Mouse (Mus musculus) spleen, adult 2 months (tissue): ENCODE data around the gene Ifnb1. TPM values are rescaled to one million over a fixed set of nuclear protein-coding genes. Genes with fewer than 3 reads are reported as not detected.

Experiments
- DNase-seq, 2 experiments: peaks; one replicate each; pipeline versions ENCODE4 v3.0.0 to v3.0.0-alpha.2; 2012 to 2021; ENCODE audit warnings: low spot score in 2 of 2, low read depth in 1 of 2
- H3K27ac ChIP-seq: fragments of 200-500 bp; 2 replicates; pipeline ENCODE4 v1.5.1; 2012; ENCODE audit warnings: low read length, inconsistent platforms; ENCODE audit not compliant: insufficient read depth
- H3K27me3 ChIP-seq: fragments of 200-500 bp; 2 replicates; pipeline ENCODE4 v1.6.1; 2012; ENCODE audit warnings: mild to moderate bottlenecking, moderate library complexity, low read length, inconsistent platforms; ENCODE audit not compliant: control insufficient read depth, insufficient read depth
- H3K36me3 ChIP-seq: fragments of 200-500 bp; 2 replicates; pipeline ENCODE4 v1.6.1; 2012; ENCODE audit warnings: mild to moderate bottlenecking, low read length, inconsistent platforms; ENCODE audit not compliant: control insufficient read depth, insufficient read depth
- H3K4me1 ChIP-seq: fragments of 200-500 bp; 2 replicates; pipeline ENCODE4 v1.6.1; 2011; ENCODE audit warnings: inconsistent platforms; ENCODE audit not compliant: control insufficient read depth, insufficient read depth, insufficient read length
- H3K4me3 ChIP-seq: fragments of 200-500 bp; 2 replicates; pipeline ENCODE4 v1.5.1; 2011; ENCODE audit warnings: mild to moderate bottlenecking, inconsistent platforms; ENCODE audit not compliant: insufficient read depth, insufficient read length; ENCODE audit errors: extremely low read depth
- CTCF ChIP-seq: fragments of 200-500 bp; IDR thresholded peaks from 2 replicates; pipeline ENCODE4 v1.5.1; 2011; ENCODE audit warnings: mild to moderate bottlenecking, inconsistent platforms; ENCODE audit not compliant: insufficient read depth, insufficient read length, insufficient replicate concordance; ENCODE audit errors: extremely low read depth
- POLR2A ChIP-seq: fragments of 200-500 bp; IDR thresholded peaks from 2 replicates; pipeline ENCODE4 v1.6.1; 2011; ENCODE audit warnings: low read depth, low read length, inconsistent platforms
- WGBS: fragments of 180-500 bp; shearing (Covaris S2); methylation state at CpG from one replicate; pipeline ENCODE4 v1.1.7; 2018; 5-methylcytosine and 5-hydroxymethylcytosine counted together
- polyA plus RNA-seq: library from polyadenylated mRNA; depleted of rRNA; stranded (reverse); fragments of >200 nt; gene quantifications from 2 replicates; pipeline ENCODE4 v1.2.3, GENCODE M21; 2012; rRNA removed

Ifnb1 gene
- polyA plus RNA-seq, 1 experiment: not detected

DNA sequence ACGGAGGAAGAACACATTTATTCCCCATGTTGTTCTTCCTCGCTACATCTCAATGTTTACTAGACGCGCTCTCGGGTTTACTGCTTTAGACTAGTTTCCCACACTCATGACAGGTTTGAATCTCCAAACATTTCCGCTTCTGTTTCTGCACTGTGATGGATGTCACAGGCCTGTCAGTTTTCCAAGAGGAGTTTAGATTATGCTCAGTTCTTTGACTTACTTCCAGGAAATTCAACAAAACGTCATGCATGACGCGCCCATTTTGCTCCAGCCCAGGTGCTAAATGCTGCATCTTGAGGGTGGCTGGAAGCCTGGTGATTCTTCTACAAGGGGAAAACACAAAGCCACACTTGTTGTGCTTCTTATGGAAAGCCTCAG is 43.8 kb downstream of the Ifnb1 start:
- Histone ChIP-seq H3K4me3 (no peak overlapping the region), H3K4me1 (no peaks in the 10 kb centered on the region), H3K36me3 (no peaks in the 10 kb centered on the region), H3K27me3 (no peaks in the 10 kb centered on the region; the same call in 1 of the 2 replicates), H3K27ac (no peak overlapping the region)
- no peak for DNase-seq
- TF ChIP-seq POLR2A: no peak
- TF ChIP-seq CTCF: no peak
- WGBS: 91% methylated on average over 9 of the region's 9 CpGs

DNA sequence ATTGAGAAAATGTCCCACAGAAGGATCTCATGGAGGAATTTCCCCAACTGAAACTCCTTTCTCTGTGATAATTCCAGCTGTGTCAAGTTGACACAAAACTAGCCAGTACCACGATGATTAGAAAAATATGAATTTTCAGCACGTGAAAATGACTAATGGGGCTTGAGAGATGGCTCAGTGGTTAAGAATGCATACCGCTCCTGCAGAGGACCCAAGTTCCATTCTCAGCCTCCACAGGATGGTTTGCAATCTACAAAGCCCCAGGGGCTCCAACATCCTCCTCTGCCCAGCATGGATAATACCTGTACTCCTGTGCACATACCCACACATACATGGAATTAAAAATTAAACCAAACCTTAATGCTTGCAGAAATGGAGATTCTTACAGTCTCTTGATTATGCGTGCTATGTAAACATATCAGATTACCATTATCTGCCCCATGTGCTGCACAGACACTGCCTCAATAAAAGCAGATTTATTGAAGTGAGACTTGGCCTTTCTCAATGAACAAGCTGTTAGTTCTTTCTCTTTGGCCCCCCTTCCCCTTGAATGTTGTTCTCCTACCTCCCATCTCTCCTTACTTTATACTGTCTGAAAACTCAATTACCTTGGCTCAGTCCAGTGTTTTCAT is 44.3 kb downstream of the Ifnb1 start:
- WGBS: 87% methylated on average over 4 of the region's 4 CpGs
- TF ChIP-seq POLR2A (no peak), CTCF (no peak)
- DNase-seq: no peak
- Histone ChIP-seq H3K27me3 (no peaks in the 10 kb centered on the region; the same call in 1 of the 2 replicates), H3K27ac (no peak overlapping the region), H3K36me3 (no peaks in the 10 kb centered on the region), H3K4me3 (no peak overlapping the region), H3K4me1 (no peaks in the 10 kb centered on the region)

DNA sequence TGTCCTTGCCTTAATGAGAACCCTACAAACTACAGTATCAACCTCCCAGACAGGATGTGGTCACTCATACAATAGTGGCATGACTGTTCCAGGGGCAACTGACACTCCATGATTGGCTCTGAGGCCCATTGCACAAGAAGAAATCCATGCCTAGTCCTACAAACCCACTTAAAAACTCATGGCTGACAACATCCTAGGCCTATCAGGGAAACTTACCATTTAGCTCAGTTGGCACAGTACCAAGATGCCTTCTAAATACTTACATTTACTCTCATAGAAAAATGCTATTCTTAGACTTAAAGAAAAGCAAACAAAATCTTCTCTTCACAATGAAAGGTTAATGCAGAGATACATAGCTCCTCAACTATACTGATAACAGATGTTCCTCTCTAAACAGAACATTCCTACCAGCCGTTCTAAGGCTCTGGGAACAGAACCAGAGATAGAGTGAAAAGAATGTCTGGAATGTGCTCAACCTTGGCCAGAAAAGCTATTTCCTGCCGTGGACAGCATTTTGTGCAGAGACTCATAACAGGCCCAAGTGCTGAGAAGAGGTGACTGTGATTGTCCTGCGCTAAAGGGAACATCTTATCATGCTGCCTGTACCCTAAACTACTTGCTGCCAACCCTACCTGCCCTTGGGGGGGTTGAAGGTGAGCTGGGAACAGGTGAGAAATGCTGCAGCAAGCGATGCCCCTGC is 45.9 kb downstream of the Ifnb1 start:
- DNase-seq: no peak
- Histone ChIP-seq H3K27me3 (no peaks in the 10 kb centered on the region; the same call in 1 of the 2 replicates), H3K4me3 (no peak overlapping the region), H3K4me1 (no peaks in the 10 kb centered on the region), H3K36me3 (no peaks in the 10 kb centered on the region), H3K27ac (no peak overlapping the region)
- TF ChIP-seq POLR2A (no peak), CTCF (no peak)
- 84% methylated on average over 4 of the region's 4 CpGs for WGBS

DNA sequence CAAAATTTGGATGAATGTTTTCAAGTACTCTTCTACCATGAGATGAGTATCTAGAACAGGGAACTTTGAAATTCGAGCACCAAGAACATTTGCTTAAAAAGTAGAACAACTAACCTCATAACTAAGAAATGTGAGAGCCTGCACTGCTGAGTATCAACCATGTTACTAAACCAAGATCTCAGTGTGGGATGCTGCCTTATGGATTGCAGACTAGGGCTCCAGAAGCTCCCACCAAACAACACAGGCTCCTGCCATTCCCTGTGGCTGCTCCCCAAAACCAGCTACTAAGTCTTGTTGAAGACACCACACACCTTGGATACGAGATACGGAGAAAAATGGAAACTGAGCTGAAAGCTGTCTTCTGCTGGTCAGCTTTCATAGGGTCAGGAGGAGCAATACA is 46.5 kb downstream of the Ifnb1 start:
- Histone ChIP-seq H3K27me3 (no peaks in the 10 kb centered on the region; the same call in 1 of the 2 replicates), H3K36me3 (no peaks in the 10 kb centered on the region), H3K27ac (no peak overlapping the region), H3K4me1 (no peaks in the 10 kb centered on the region), H3K4me3 (no peak overlapping the region)
- WGBS: 89% methylated on average over 3 of the region's 3 CpGs
- no peak for DNase-seq
- TF ChIP-seq CTCF (no peak), POLR2A (no peak)

Other genes starting within 250 kb of the Ifnb1 start
- gene Hacd4, start 83.8 kb downstream of the Ifnb1 start, polyA plus RNA-seq: 1.4 and 2.1 TPM in 2 replicates
- gene Ifna15, start 35.5 kb upstream of the Ifnb1 start, polyA plus RNA-seq: not detected in 2 replicates
- not detected in 2 replicates for gene Ifna14, start 49.0 kb upstream of the Ifnb1 start, polyA plus RNA-seq
- not detected in 2 replicates for gene Ifna9, start 69.6 kb upstream of the Ifnb1 start, polyA plus RNA-seq
- not detected in 2 replicates for gene Ifna12, start 80.6 kb upstream of the Ifnb1 start, polyA plus RNA-seq
- not detected in 2 replicates for gene C87499, start 111.6 kb upstream of the Ifnb1 start, polyA plus RNA-seq
- gene Ifna13, start 121.7 kb upstream of the Ifnb1 start, polyA plus RNA-seq: not detected in 2 replicates
- gene Ifna16, start 154.2 kb upstream of the Ifnb1 start, polyA plus RNA-seq: not detected in 2 replicates
- gene Ifna2, start 161.1 kb upstream of the Ifnb1 start, polyA plus RNA-seq: not detected in 2 replicates
- gene Ifnab, start 168.6 kb upstream of the Ifnb1 start, polyA plus RNA-seq: not detected in 2 replicates
- gene Gm26566, start 199.0 kb upstream of the Ifnb1 start, polyA plus RNA-seq: 0.18 and 0.45 TPM in 2 replicates
- 8.4 and 11.4 TPM in 2 replicates for gene Klhl9, start 199.7 kb upstream of the Ifnb1 start, polyA plus RNA-seq
- not detected in 2 replicates for gene Gm13271, start 232.1 kb upstream of the Ifnb1 start, polyA plus RNA-seq
- gene Gm13283, start 237.3 kb upstream of the Ifnb1 start, polyA plus RNA-seq: 0.07 TPM in 1 of 2 replicates, not detected in the other